Mouse (Mus musculus) limb, embryonic 14.5 days (tissue): ENCODE data around the gene Tmod2. TPM values are rescaled to one million over a fixed set of nuclear protein-coding genes. Genes with fewer than 3 reads are reported as not detected.

Source experiments
- ATAC-seq: fragments of 200-750 bp; cut with Nextera tagmentation; 2 replicates; pipeline ENCODE4 v1.8.0; 2017; ENCODE audit warnings: low read depth, moderate number of reproducible peaks, moderate TSS enrichment; ENCODE audit not compliant: low FRiP score
- DNase-seq: peaks from one replicate; pipeline ENCODE4 v3.0.0-alpha.2; 2015; ENCODE audit warnings: low spot score
- H3K27ac ChIP-seq: fragments of 300-500 bp; sonication (generic); replicated peaks from 2 replicates; pipeline ENCODE4 v1.5.1; 2014; ENCODE audit warnings: low read depth, mild to moderate bottlenecking, low read length, moderate library complexity, mixed read lengths
- H3K27me3 ChIP-seq: fragments of 300-500 bp; sonication (generic); 2 replicates; pipeline ENCODE4 v1.6.1; 2014; ENCODE audit warnings: low read length, mixed read lengths; ENCODE audit not compliant: control insufficient read depth, insufficient read depth
- H3K36me3 ChIP-seq: fragments of 300-500 bp; sonication (generic); 2 replicates; pipeline ENCODE4 v1.6.1; 2014; ENCODE audit warnings: mild to moderate bottlenecking, low read length, moderate library complexity, mixed read lengths; ENCODE audit not compliant: control insufficient read depth, insufficient read depth
- H3K4me1 ChIP-seq: fragments of 300-500 bp; sonication (generic); 2 replicates; pipeline ENCODE4 v1.6.1; 2014; ENCODE audit warnings: antibody characterized with exemption, low read length, mixed read lengths; ENCODE audit not compliant: control insufficient read depth, insufficient read depth
- H3K4me2 ChIP-seq: fragments of 300-500 bp; sonication (generic); replicated peaks from 2 replicates; pipeline ENCODE4 v1.6.1; 2014; ENCODE audit warnings: low read depth, mild to moderate bottlenecking, low read length, moderate library complexity; ENCODE audit not compliant: severe bottlenecking
- H3K4me3 ChIP-seq: fragments of 300-500 bp; sonication (generic); replicated peaks from 2 replicates; pipeline ENCODE4 v1.5.1; 2014; ENCODE audit warnings: low read length
- H3K9ac ChIP-seq: fragments of 300-500 bp; sonication (generic); 2 replicates; pipeline ENCODE4 v1.6.1; 2014; ENCODE audit warnings: mild to moderate bottlenecking, low read depth, low read length, moderate library complexity; ENCODE audit not compliant: severe bottlenecking
- H3K9me3 ChIP-seq: fragments of 300-500 bp; sonication (generic); 2 replicates; pipeline ENCODE4 v1.6.1; 2016; ENCODE audit warnings: low read length; ENCODE audit not compliant: control insufficient read depth
- POLR2A ChIP-seq: fragments of 200-500 bp; IDR thresholded peaks from 2 replicates; pipeline ENCODE4 v1.8.0; 2012; ENCODE audit warnings: inconsistent platforms, mild to moderate bottlenecking, moderate library complexity, borderline replicate concordance; ENCODE audit not compliant: insufficient read depth, insufficient read length; ENCODE audit errors: extremely low read depth
- WGBS: fragments of 180-500 bp; shearing (Covaris S2); extraction: QIAGEN DNeasy Blood & Tissue Kit; methylation state at CpG from one replicate; pipeline ENCODE4 v1.1.7; 2014; 5-methylcytosine and 5-hydroxymethylcytosine counted together
- polyA plus RNA-seq, 2 experiments: library from polyadenylated mRNA; depleted of rRNA in 1 of 2; stranded (reverse) in 1 of 2; unstranded in 1 of 2; fragments of >200 nt; fragmentation: Nextera tagmentation in 1 of 2; extraction: Ambion mirVana in 1 of 2; gene quantifications; 2 replicates each; pipeline versions ENCODE4 v1.2.1 to v1.2.3; 2012 to 2014

The Tmod2 gene
- polyA plus RNA-seq, 2 experiments, result 5.7 to 18.8 TPM

GRCm38 (mm10) chr9:75564892-75565291, 46.2 kb downstream of the Tmod2 start:
- H3K36me3 ChIP-seq, result no peaks in the 10 kb centered on the region
- no peak overlapping the region for H3K4me3 ChIP-seq
- no peaks in the 10 kb centered on the region for H3K9me3 ChIP-seq
- DNase-seq (no peak), ATAC-seq (no peak)
- no peak overlapping the region for H3K4me2 ChIP-seq
- TF ChIP-seq POLR2A, result no peak
- H3K27ac ChIP-seq, result no peak overlapping the region
- no peaks in the 10 kb centered on the region for H3K27me3 ChIP-seq
- H3K9ac ChIP-seq, result no peak overlapping the region
- no peaks in the 10 kb centered on the region for H3K4me1 ChIP-seq
- WGBS, result 88% methylated on average over 6 of the region's 6 CpGs

GRCm38 (mm10) chr9:75563622-75564021, 47.5 kb downstream of the Tmod2 start:
- H3K4me3 ChIP-seq, result no peak overlapping the region
- H3K4me1 ChIP-seq, result no peaks in the 10 kb centered on the region
- 54% methylated on average over 6 of the region's 6 CpGs for WGBS
- no peaks in the 10 kb centered on the region for H3K9me3 ChIP-seq
- DNase-seq (no peak), ATAC-seq (no peak)
- H3K27ac ChIP-seq, result no peak overlapping the region
- no peaks in the 10 kb centered on the region for H3K27me3 ChIP-seq
- no peak overlapping the region for H3K9ac ChIP-seq
- H3K36me3 ChIP-seq, result no peaks in the 10 kb centered on the region
- TF ChIP-seq POLR2A, result no peak
- H3K4me2 ChIP-seq, result no peak overlapping the region

- H3K27me3 ChIP-seq, result no peaks in the 10 kb centered on the region
- DNase-seq, result no peak
- TF ChIP-seq POLR2A, result no peak
- H3K4me2 ChIP-seq, result no peak overlapping the region
- H3K4me3 ChIP-seq, result no peak overlapping the region
- WGBS, result 67% methylated on average over 2 of the region's 2 CpGs
- ATAC-seq, result no peak
- no peak overlapping the region for H3K27ac ChIP-seq
- no peaks in the 10 kb centered on the region for H3K4me1 ChIP-seq
- H3K9ac ChIP-seq, result no peak overlapping the region
- H3K36me3 ChIP-seq, result no peaks in the 10 kb centered on the region
- H3K9me3 ChIP-seq, result no peaks in the 10 kb centered on the region
Observed at GRCm38 (mm10) chr9:75563176-75563575, 47.9 kb downstream of the Tmod2 start.

GRCm38 (mm10) chr9:75561040-75561669, 50.0 kb downstream of the Tmod2 start:
- Histone ChIP-seq H3K4me1 (peaks cover 11% of the 10 kb centered on the region), H3K27ac (no peak overlapping the region), H3K9me3 (no peaks in the 10 kb centered on the region), H3K27me3 (no peaks in the 10 kb centered on the region), H3K4me3 (no peak overlapping the region), H3K4me2 (no peak overlapping the region), H3K36me3 (no peaks in the 10 kb centered on the region), H3K9ac (no peak overlapping the region)
- no peak for TF ChIP-seq POLR2A
- ATAC-seq (no peak), DNase-seq (no peak)
- 86% methylated on average over 13 of the region's 13 CpGs for WGBS

- TF ChIP-seq POLR2A, result no peak
- H3K9me3 ChIP-seq, result no peaks in the 10 kb centered on the region
- no peaks in the 10 kb centered on the region for H3K27me3 ChIP-seq
- H3K4me2 ChIP-seq, result no peak overlapping the region
- no peaks in the 10 kb centered on the region for H3K36me3 ChIP-seq
- no peak for ATAC-seq
- peaks cover 11% of the 10 kb centered on the region for H3K4me1 ChIP-seq
- H3K9ac ChIP-seq, result no peak overlapping the region
- no peak overlapping the region for H3K27ac ChIP-seq
- no peak for DNase-seq
- no peak overlapping the region for H3K4me3 ChIP-seq
Observed at GRCm38 (mm10) chr9:75560353-75560752, 50.8 kb downstream of the Tmod2 start.
